Mouse (Mus musculus) embryonic facial prominence, embryonic 10.5 days (tissue): Measurements from ENCODE around the gene Prkce. TPM values are rescaled to one million over a fixed set of nuclear protein-coding genes. Genes with fewer than 3 reads are reported as not detected.

Source experiments
- DNase-seq: peaks from one replicate; pipeline ENCODE4 v3.0.0-alpha.2; 2017; ENCODE audit warnings: low spot score
- H3K27ac ChIP-seq: fragments of 300-500 bp; sonication (generic); replicated peaks from 2 replicates; pipeline ENCODE4 v1.5.1; 2016; ENCODE audit warnings: mild to moderate bottlenecking
- H3K27me3 ChIP-seq: fragments of 300-500 bp; sonication (generic); replicated peaks from 2 replicates; pipeline ENCODE4 v1.6.1; 2016; ENCODE audit warnings: low read depth, mild to moderate bottlenecking; ENCODE audit not compliant: poor library complexity, severe bottlenecking
- H3K36me3 ChIP-seq: fragments of 300-500 bp; sonication (generic); replicated peaks from 2 replicates; pipeline ENCODE4 v1.6.1; 2016; ENCODE audit warnings: mild to moderate bottlenecking, moderate library complexity
- H3K4me1 ChIP-seq: fragments of 300-500 bp; sonication (generic); 2 replicates; pipeline ENCODE4 v1.6.1; 2016
- H3K4me3 ChIP-seq: fragments of 300-500 bp; sonication (generic); 2 replicates; pipeline ENCODE4 v1.5.1; 2016; ENCODE audit warnings: mild to moderate bottlenecking, moderate library complexity
- H3K9me3 ChIP-seq: fragments of 300-500 bp; sonication (generic); 2 replicates; pipeline ENCODE4 v1.6.1; 2016; ENCODE audit warnings: mild to moderate bottlenecking
- WGBS: fragments of 180-500 bp; shearing (Covaris S2); methylation state at CpG from one replicate; pipeline ENCODE4 v1.1.7; 2016; 5-methylcytosine and 5-hydroxymethylcytosine counted together
- polyA plus RNA-seq: library from polyadenylated mRNA; unstranded; fragments of >200 nt; fragmentation: Nextera tagmentation; extraction: Ambion mirVana; gene quantifications from 2 replicates; pipeline ENCODE4 v1.2.1, GENCODE M21; 2016

Gene Prkce
- polyA plus RNA-seq, 1 experiment from 2014 or later = 4.2 TPM

- Histone ChIP-seq H3K4me1 (peaks cover 18% of the 10 kb centered on the region), H3K36me3 (no peaks in the 10 kb centered on the region), H3K27ac (peak overlapping the region; percentile 40; the same call in 1 of the 2 replicates), H3K27me3 (no peaks in the 10 kb centered on the region), H3K4me3 (no peak overlapping the region), H3K9me3 (no peaks in the 10 kb centered on the region)
- 46% methylated on average over 7 of the region's 7 CpGs for WGBS
- peak; percentile 16 for DNase-seq
Measured at GRCm38 (mm10) chr17:86670731-86671130, 503.1 kb downstream of the Prkce start.

DNA sequence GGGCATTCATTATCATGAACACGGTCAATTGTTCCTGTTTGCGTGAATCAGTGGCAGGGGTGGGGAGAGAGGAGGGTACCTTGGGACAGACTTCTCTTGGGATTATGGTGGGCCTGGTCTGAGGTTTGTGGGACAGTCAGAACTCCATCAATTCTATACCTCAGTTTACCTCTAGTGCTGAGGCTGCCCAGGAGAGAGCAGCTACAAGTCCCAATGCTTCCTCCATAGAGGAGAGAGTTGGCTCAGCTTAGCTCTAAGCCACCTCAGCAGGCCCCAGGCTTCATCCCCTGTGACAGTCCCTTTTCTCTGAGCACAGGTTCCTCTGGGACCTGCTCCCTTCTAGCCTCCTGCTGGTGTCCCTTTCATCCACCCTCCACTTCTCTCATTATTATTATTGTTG, 507.4 kb downstream of the Prkce start:
- H3K4me3 ChIP-seq = no peak overlapping the region
- H3K27ac ChIP-seq = no peak overlapping the region
- DNase-seq = no peak
- no peaks in the 10 kb centered on the region for H3K9me3 ChIP-seq
- no peaks in the 10 kb centered on the region for H3K27me3 ChIP-seq
- WGBS = 86% methylated on average over 2 of the region's 2 CpGs
- H3K4me1 ChIP-seq = peaks cover 17% of the 10 kb centered on the region
- no peaks in the 10 kb centered on the region for H3K36me3 ChIP-seq

- Histone ChIP-seq H3K4me1 (peaks cover 4% of the 10 kb centered on the region; the same call in 1 of the 2 replicates), H3K27me3 (no peaks in the 10 kb centered on the region), H3K9me3 (no peaks in the 10 kb centered on the region), H3K4me3 (no peak overlapping the region), H3K36me3 (no peaks in the 10 kb centered on the region), H3K27ac (no peak overlapping the region)
- WGBS = 89% methylated on average over 5 of the region's 5 CpGs
- DNase-seq = no peak
Measured at GRCm38 (mm10) chr17:86676336-86676735, 508.8 kb downstream of the Prkce start.

GRCm38 (mm10) chr17:86676909-86677308, 509.3 kb downstream of the Prkce start:
- WGBS = 65% methylated on average over 4 of the region's 4 CpGs
- H3K9me3 ChIP-seq = no peaks in the 10 kb centered on the region

DNA sequence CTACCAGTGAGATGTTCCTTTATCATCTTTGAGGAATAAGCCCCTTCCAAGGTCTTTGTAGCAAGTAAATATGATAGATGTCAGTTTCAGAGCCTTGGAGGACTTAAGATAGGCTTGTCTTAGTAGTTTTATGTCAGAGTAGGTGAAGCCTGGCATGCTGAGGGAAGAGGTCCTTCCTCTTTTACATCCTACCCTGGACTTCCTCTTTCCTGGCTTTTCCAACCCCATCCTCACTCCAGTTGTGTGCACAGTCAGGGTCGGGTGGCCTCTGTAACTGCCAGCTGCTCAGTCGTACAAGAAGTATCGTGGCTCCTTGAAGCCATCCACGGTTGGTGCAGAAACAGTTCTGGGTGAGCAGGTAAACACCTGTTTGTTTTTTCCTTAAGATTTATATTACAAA, 517.7 kb downstream of the Prkce start:
- Histone ChIP-seq H3K4me3 (no peak overlapping the region), H3K36me3 (no peaks in the 10 kb centered on the region), H3K27me3 (no peaks in the 10 kb centered on the region), H3K27ac (no peak overlapping the region), H3K4me1 (no peaks in the 10 kb centered on the region), H3K9me3 (no peaks in the 10 kb centered on the region)
- DNase-seq = no peak
- 92% methylated on average over 4 of the region's 4 CpGs for WGBS

More at GRCm38 (mm10) chr17:86676909-86677308, 509.3 kb downstream of the Prkce start:
- no peak overlapping the region for H3K4me3 ChIP-seq
- H3K36me3 ChIP-seq = no peaks in the 10 kb centered on the region
- no peak overlapping the region for H3K27ac ChIP-seq
- no peak for DNase-seq
- peaks cover 4% of the 10 kb centered on the region; the same call in 1 of the 2 replicates for H3K4me1 ChIP-seq
- H3K27me3 ChIP-seq = no peaks in the 10 kb centered on the region

- H3K36me3 ChIP-seq = no peaks in the 10 kb centered on the region
- no peaks in the 10 kb centered on the region for H3K9me3 ChIP-seq
- no peaks in the 10 kb centered on the region for H3K27me3 ChIP-seq
- DNase-seq = no peak
- H3K4me1 ChIP-seq = no peaks in the 10 kb centered on the region
- H3K4me3 ChIP-seq = no peak overlapping the region
- 82% methylated on average over 3 of the region's 3 CpGs for WGBS
- H3K27ac ChIP-seq = no peak overlapping the region
Measured at GRCm38 (mm10) chr17:86687021-86687420, 519.4 kb downstream of the Prkce start.

DNA sequence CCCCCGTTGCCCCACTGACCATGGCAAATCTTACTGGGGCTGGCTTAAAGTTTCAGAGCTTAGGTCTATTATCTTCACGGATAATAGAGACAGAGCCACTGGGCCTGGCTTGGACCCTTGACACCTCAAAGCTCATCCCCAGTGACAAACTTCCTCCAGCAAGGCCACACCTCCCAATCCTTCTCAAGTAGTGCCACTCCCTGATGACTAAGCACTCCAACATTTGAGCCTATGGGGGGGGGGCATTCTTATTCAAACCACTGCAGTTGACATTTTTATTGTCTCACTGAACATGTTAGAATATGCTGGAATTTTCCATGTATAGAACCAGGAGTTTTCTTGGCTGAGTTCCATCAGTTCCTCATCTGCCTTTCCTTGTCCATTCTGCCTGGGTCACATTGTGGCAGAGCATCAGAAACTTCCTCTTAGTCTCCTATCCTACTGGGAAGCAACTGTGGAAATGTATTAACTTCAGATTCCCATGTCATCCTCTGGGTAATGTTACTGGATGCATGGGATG, 523.3 kb downstream of the Prkce start:
- H3K27me3 ChIP-seq = no peaks in the 10 kb centered on the region
- no peaks in the 10 kb centered on the region for H3K4me1 ChIP-seq
- 89% methylated on average over 2 of the region's 2 CpGs for WGBS
- no peak overlapping the region for H3K27ac ChIP-seq
- no peak for DNase-seq
- no peaks in the 10 kb centered on the region for H3K36me3 ChIP-seq
- no peak overlapping the region for H3K4me3 ChIP-seq
- H3K9me3 ChIP-seq = no peaks in the 10 kb centered on the region

GRCm38 (mm10) chr17:86697751-86698150, 530.2 kb downstream of the Prkce start:
- WGBS = 91% methylated on average over 2 of the region's 2 CpGs
- DNase-seq = no peak

GRCm38 (mm10) chr17:86703336-86703735, 535.8 kb downstream of the Prkce start:
- no peaks in the 10 kb centered on the region for H3K27me3 ChIP-seq
- no peaks in the 10 kb centered on the region for H3K9me3 ChIP-seq
- no peak overlapping the region for H3K4me3 ChIP-seq
- 81% methylated on average over 4 of the region's 4 CpGs for WGBS
- DNase-seq = no peak
- no peaks in the 10 kb centered on the region for H3K36me3 ChIP-seq
- H3K4me1 ChIP-seq = no peaks in the 10 kb centered on the region
- no peak overlapping the region for H3K27ac ChIP-seq

More at GRCm38 (mm10) chr17:86697751-86698150, 530.2 kb downstream of the Prkce start:
- no peaks in the 10 kb centered on the region for H3K4me1 ChIP-seq
- H3K27me3 ChIP-seq = no peaks in the 10 kb centered on the region
- H3K9me3 ChIP-seq = no peaks in the 10 kb centered on the region
- no peak overlapping the region for H3K4me3 ChIP-seq
- H3K27ac ChIP-seq = no peak overlapping the region
- no peaks in the 10 kb centered on the region for H3K36me3 ChIP-seq

DNA sequence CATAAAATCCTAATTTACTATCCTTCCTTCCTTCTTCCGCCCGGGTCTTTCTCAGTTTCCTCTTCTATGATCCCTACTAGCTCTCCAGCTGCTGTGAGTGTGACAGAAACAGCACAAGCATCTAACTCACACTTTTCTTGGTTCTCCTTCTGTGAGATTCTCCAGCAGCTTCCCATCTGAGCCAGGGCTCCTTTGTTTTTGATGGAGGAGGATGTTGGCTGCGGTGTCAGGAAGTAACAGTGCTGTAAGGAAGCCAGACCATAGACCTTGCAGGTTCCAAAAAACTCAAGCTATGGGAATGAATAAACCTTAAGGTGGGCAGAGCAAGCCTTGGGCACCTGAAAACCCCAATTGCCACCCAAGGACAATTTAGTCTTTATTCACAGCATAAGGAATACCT, 537.7 kb downstream of the Prkce start:
- no peak for DNase-seq
- H3K27ac ChIP-seq = no peak overlapping the region
- WGBS = 83% methylated on average over 3 of the region's 3 CpGs
- H3K27me3 ChIP-seq = no peaks in the 10 kb centered on the region
- H3K36me3 ChIP-seq = no peaks in the 10 kb centered on the region
- no peaks in the 10 kb centered on the region for H3K9me3 ChIP-seq
- H3K4me1 ChIP-seq = no peaks in the 10 kb centered on the region
- no peak overlapping the region for H3K4me3 ChIP-seq

- Histone ChIP-seq H3K9me3 (no peaks in the 10 kb centered on the region), H3K27me3 (no peaks in the 10 kb centered on the region), H3K36me3 (no peaks in the 10 kb centered on the region), H3K27ac (no peak overlapping the region), H3K4me1 (no peaks in the 10 kb centered on the region), H3K4me3 (no peak overlapping the region)
- no peak for DNase-seq
- WGBS = 72% methylated on average over 1 of the region's 1 CpGs
Measured at GRCm38 (mm10) chr17:86706467-86706866, 538.9 kb downstream of the Prkce start.
